Mouse (Mus musculus) hindbrain, embryonic 12.5 days (tissue): ENCODE data around the gene Tbc1d9. TPM values are rescaled to one million over a fixed set of nuclear protein-coding genes. Genes with fewer than 3 reads are reported as not detected.

ENCODE experiments used
- ATAC-seq: fragments of 200-750 bp; cut with Nextera tagmentation; 2 replicates; pipeline ENCODE4 v1.8.0; 2017; ENCODE audit warnings: moderate TSS enrichment; ENCODE audit not compliant: low FRiP score
- H3K27ac ChIP-seq: fragments of 300-500 bp; sonication (generic); 2 replicates; pipeline ENCODE4 v1.5.1; 2016; ENCODE audit warnings: mild to moderate bottlenecking
- H3K27me3 ChIP-seq: fragments of 300-500 bp; sonication (generic); 2 replicates; pipeline ENCODE4 v1.6.1; 2016; ENCODE audit warnings: mild to moderate bottlenecking
- H3K36me3 ChIP-seq: fragments of 300-500 bp; sonication (generic); 2 replicates; pipeline ENCODE4 v1.6.1; 2016; ENCODE audit warnings: mild to moderate bottlenecking
- H3K4me1 ChIP-seq: fragments of 300-500 bp; sonication (generic); 2 replicates; pipeline ENCODE4 v1.6.1; 2016
- H3K4me2 ChIP-seq: fragments of 300-500 bp; sonication (generic); replicated peaks from 2 replicates; pipeline ENCODE4 v1.6.1; 2016; ENCODE audit warnings: mild to moderate bottlenecking
- H3K4me3 ChIP-seq: fragments of 300-500 bp; sonication (generic); 2 replicates; pipeline ENCODE4 v1.5.1; 2016; ENCODE audit warnings: mild to moderate bottlenecking
- H3K9ac ChIP-seq: fragments of 300-500 bp; sonication (generic); 2 replicates; pipeline ENCODE4 v1.6.1; 2016; ENCODE audit warnings: mild to moderate bottlenecking, moderate library complexity
- H3K9me3 ChIP-seq: fragments of 300-500 bp; sonication (generic); replicated peaks from 2 replicates; pipeline ENCODE4 v1.6.1; 2016; ENCODE audit warnings: mild to moderate bottlenecking
- WGBS: fragments of 180-500 bp; shearing (Covaris S2); methylation state at CpG from one replicate; pipeline ENCODE4 v1.1.7; 2016; 5-methylcytosine and 5-hydroxymethylcytosine counted together
- polyA plus RNA-seq: library from polyadenylated mRNA; unstranded; fragments of >200 nt; fragmentation: Nextera tagmentation; extraction: Ambion mirVana; gene quantifications from 2 replicates; pipeline ENCODE4 v1.2.1, GENCODE M21; 2016

The Tbc1d9 gene
- polyA plus RNA-seq, 1 experiment from 2014 or later: 14.8 TPM

GRCm38 (mm10) chr8:83216520-83216919, 51.4 kb downstream of the Tbc1d9 start:
- Histone ChIP-seq H3K4me2 (no peak overlapping the region), H3K27me3 (no peaks in the 10 kb centered on the region), H3K4me3 (no peak overlapping the region), H3K9ac (no peak overlapping the region), H3K27ac (no peak overlapping the region), H3K4me1 (0 out of 2 replicates have a peak, but pooled peaks cover 3% of the 10 kb centered on the region), H3K9me3 (no peaks in the 10 kb centered on the region), H3K36me3 (peaks cover 6% of the 10 kb centered on the region; the same call in 1 of the 2 replicates)
- 86% methylated on average over 6 of the region's 6 CpGs for WGBS
- no peak for ATAC-seq

GRCm38 (mm10) chr8:83217196-83217595, 52.0 kb downstream of the Tbc1d9 start:
- H3K27ac ChIP-seq: no peak overlapping the region
- no peak for ATAC-seq
- peaks cover 2% of the 10 kb centered on the region; the same call in 1 of the 2 replicates for H3K36me3 ChIP-seq
- H3K4me2 ChIP-seq: no peak overlapping the region
- H3K9me3 ChIP-seq: no peaks in the 10 kb centered on the region
- no peaks in the 10 kb centered on the region for H3K27me3 ChIP-seq
- H3K4me1 ChIP-seq: 0 out of 2 replicates have a peak, but pooled peaks cover 3% of the 10 kb centered on the region
- no peak overlapping the region for H3K9ac ChIP-seq
- WGBS: 91% methylated on average over 9 of the region's 9 CpGs
- no peak overlapping the region for H3K4me3 ChIP-seq

- no peak for ATAC-seq
- WGBS: 97% methylated on average over 2 of the region's 2 CpGs
Observed at GRCm38 (mm10) chr8:83217891-83218290, 52.7 kb downstream of the Tbc1d9 start.

GRCm38 (mm10) chr8:83219392-83219791, 54.2 kb downstream of the Tbc1d9 start:
- 90% methylated on average over 8 of the region's 8 CpGs for WGBS
- no peak for ATAC-seq
- no peak overlapping the region for H3K4me3 ChIP-seq
- no peaks in the 10 kb centered on the region for H3K36me3 ChIP-seq
- no peak overlapping the region for H3K9ac ChIP-seq
- H3K4me2 ChIP-seq: no peak overlapping the region
- H3K4me1 ChIP-seq: 0 out of 2 replicates have a peak, but pooled peaks cover 3% of the 10 kb centered on the region
- H3K27ac ChIP-seq: no peak overlapping the region
- H3K27me3 ChIP-seq: no peaks in the 10 kb centered on the region
- no peaks in the 10 kb centered on the region for H3K9me3 ChIP-seq

More at GRCm38 (mm10) chr8:83217891-83218290, 52.7 kb downstream of the Tbc1d9 start:
- H3K4me1 ChIP-seq: 0 out of 2 replicates have a peak, but pooled peaks cover 3% of the 10 kb centered on the region
- H3K4me2 ChIP-seq: no peak overlapping the region
- no peak overlapping the region for H3K27ac ChIP-seq
- no peak overlapping the region for H3K9ac ChIP-seq
- no peaks in the 10 kb centered on the region for H3K36me3 ChIP-seq
- H3K9me3 ChIP-seq: no peaks in the 10 kb centered on the region
- no peaks in the 10 kb centered on the region for H3K27me3 ChIP-seq
- H3K4me3 ChIP-seq: no peak overlapping the region

GRCm38 (mm10) chr8:83220746-83221145, 55.6 kb downstream of the Tbc1d9 start:
- Histone ChIP-seq H3K9ac (no peak overlapping the region), H3K9me3 (no peaks in the 10 kb centered on the region), H3K4me2 (no peak overlapping the region), H3K36me3 (no peaks in the 10 kb centered on the region), H3K27me3 (no peaks in the 10 kb centered on the region), H3K27ac (no peak overlapping the region), H3K4me3 (no peak overlapping the region), H3K4me1 (no peaks in the 10 kb centered on the region)
- ATAC-seq: no peak
- 62% methylated on average over 3 of the region's 3 CpGs for WGBS

- peak; percentile 77 for ATAC-seq
- Histone ChIP-seq H3K9me3 (no peaks in the 10 kb centered on the region), H3K4me1 (no peaks in the 10 kb centered on the region), H3K27ac (peak overlapping the region; percentile 40; the same call in 1 of the 2 replicates), H3K9ac (no peak overlapping the region), H3K36me3 (no peaks in the 10 kb centered on the region), H3K4me3 (no peak overlapping the region), H3K4me2 (no peak overlapping the region), H3K27me3 (no peaks in the 10 kb centered on the region)
- WGBS: 66% methylated on average over 5 of the region's 5 CpGs
Observed at GRCm38 (mm10) chr8:83224754-83225416, 59.7 kb downstream of the Tbc1d9 start.

GRCm38 (mm10) chr8:83225598-83225997, 60.4 kb downstream of the Tbc1d9 start:
- Histone ChIP-seq H3K9me3 (no peaks in the 10 kb centered on the region), H3K4me3 (no peak overlapping the region), H3K36me3 (no peaks in the 10 kb centered on the region), H3K4me2 (no peak overlapping the region), H3K27ac (no peak overlapping the region), H3K27me3 (no peaks in the 10 kb centered on the region), H3K4me1 (no peaks in the 10 kb centered on the region), H3K9ac (no peak overlapping the region)
- 83% methylated on average over 2 of the region's 2 CpGs for WGBS
- ATAC-seq: no peak

- H3K4me1 ChIP-seq: no peaks in the 10 kb centered on the region
- WGBS: 87% methylated on average over 5 of the region's 5 CpGs
Observed at GRCm38 (mm10) chr8:83227336-83227735, 62.2 kb downstream of the Tbc1d9 start.

GRCm38 (mm10) chr8:83233099-83233498, 67.9 kb downstream of the Tbc1d9 start:
- Histone ChIP-seq H3K27me3 (no peaks in the 10 kb centered on the region), H3K4me2 (no peak overlapping the region), H3K4me3 (no peak overlapping the region), H3K9me3 (no peaks in the 10 kb centered on the region), H3K4me1 (no peaks in the 10 kb centered on the region), H3K36me3 (peaks cover 15% of the 10 kb centered on the region), H3K9ac (no peak overlapping the region), H3K27ac (no peak overlapping the region)
- 90% methylated on average over 4 of the region's 4 CpGs for WGBS
- ATAC-seq: no peak

More at GRCm38 (mm10) chr8:83227336-83227735, 62.2 kb downstream of the Tbc1d9 start:
- H3K9me3 ChIP-seq: no peaks in the 10 kb centered on the region
- ATAC-seq: no peak
- H3K9ac ChIP-seq: no peak overlapping the region
- H3K27ac ChIP-seq: no peak overlapping the region
- H3K36me3 ChIP-seq: no peaks in the 10 kb centered on the region
- no peaks in the 10 kb centered on the region for H3K27me3 ChIP-seq
- H3K4me2 ChIP-seq: no peak overlapping the region
- H3K4me3 ChIP-seq: no peak overlapping the region

- H3K9me3 ChIP-seq: no peaks in the 10 kb centered on the region
- H3K36me3 ChIP-seq: peaks cover 26% of the 10 kb centered on the region
- ATAC-seq: no peak
- H3K9ac ChIP-seq: no peak overlapping the region
- no peaks in the 10 kb centered on the region for H3K27me3 ChIP-seq
- no peak overlapping the region for H3K27ac ChIP-seq
- H3K4me3 ChIP-seq: no peak overlapping the region
- H3K4me1 ChIP-seq: no peaks in the 10 kb centered on the region
- no peak overlapping the region for H3K4me2 ChIP-seq
Observed at GRCm38 (mm10) chr8:83239341-83239740, 74.2 kb downstream of the Tbc1d9 start.

- 94% methylated on average over 7 of the region's 7 CpGs for WGBS
- H3K4me3 ChIP-seq: no peak overlapping the region
- no peaks in the 10 kb centered on the region for H3K27me3 ChIP-seq
- no peak overlapping the region for H3K9ac ChIP-seq
- H3K4me2 ChIP-seq: no peak overlapping the region
- no peak for ATAC-seq
- H3K4me1 ChIP-seq: no peaks in the 10 kb centered on the region
- H3K9me3 ChIP-seq: no peaks in the 10 kb centered on the region
- peaks cover 23% of the 10 kb centered on the region for H3K36me3 ChIP-seq
- H3K27ac ChIP-seq: no peak overlapping the region
Observed at GRCm38 (mm10) chr8:83244151-83244550, 79.0 kb downstream of the Tbc1d9 start.

GRCm38 (mm10) chr8:83250858-83251257, 85.7 kb downstream of the Tbc1d9 start:
- H3K4me1 ChIP-seq: no peaks in the 10 kb centered on the region
- no peak overlapping the region for H3K4me3 ChIP-seq
- no peak overlapping the region for H3K4me2 ChIP-seq
- no peak overlapping the region for H3K9ac ChIP-seq
- no peak overlapping the region for H3K27ac ChIP-seq
- peaks cover 51% of the 10 kb centered on the region for H3K36me3 ChIP-seq
- no peaks in the 10 kb centered on the region for H3K27me3 ChIP-seq
- no peaks in the 10 kb centered on the region for H3K9me3 ChIP-seq
- 88% methylated on average over 6 of the region's 6 CpGs for WGBS
- no peak for ATAC-seq
